Mouse (Mus musculus): ENCODE measurements around the gene Ptx4. TPM values are rescaled to one million over a fixed set of nuclear protein-coding genes. Genes with fewer than 3 reads are reported as not detected.
"Not testable (repeated sequence)": the region's sequence is repeated elsewhere in the genome, so short reads cannot be mapped to it uniquely, and the experiment has no call there.

The Ptx4 gene
- polyA plus RNA-seq, 1 experiment, result not detected

DNA sequence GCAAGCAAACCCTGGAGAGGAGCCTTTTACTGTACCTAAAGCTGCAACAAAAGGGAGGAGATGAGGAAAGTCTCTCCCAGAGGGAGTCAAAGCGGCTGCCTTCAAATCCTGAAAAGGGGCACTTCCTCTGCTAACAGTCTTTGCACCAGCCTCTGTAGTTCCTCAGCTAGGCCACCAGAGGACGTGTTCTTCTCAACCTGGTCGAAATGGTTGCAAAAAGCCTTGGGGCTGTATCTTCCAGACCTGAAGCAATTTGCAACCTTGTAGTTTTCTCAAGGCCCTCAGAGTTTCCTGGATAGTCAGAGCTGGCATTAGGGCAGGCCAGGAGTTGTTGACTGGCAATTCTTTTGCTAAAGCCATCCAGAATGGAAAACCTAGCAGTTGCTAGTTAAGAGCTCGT lies 3.3 kb upstream of the Ptx4 start:
- H3K9ac ChIP-seq (ENCODE audit: low read depth, poor library complexity, severe bottlenecking), result no peak overlapping the region
- H3K4me1 ChIP-seq (ENCODE audit: control insufficient read depth, insufficient read depth, low read length), result no peaks in the 10 kb centered on the region
- H3K27me3 ChIP-seq (ENCODE audit: control insufficient read depth, insufficient read depth, low read length, poor library complexity, severe bottlenecking), result no peaks in the 10 kb centered on the region
- H3K9me3 ChIP-seq (replicated peaks; ENCODE audit: control insufficient read depth, insufficient read depth, low read length, poor library complexity, severe bottlenecking), result no peaks in the 10 kb centered on the region
- H3K27ac ChIP-seq (ENCODE audit: insufficient read depth, low read length), result no peak overlapping the region
- no peak overlapping the region for H3K4me3 ChIP-seq (ENCODE audit: low read depth, low read length)
- H3K36me3 ChIP-seq (ENCODE audit: control insufficient read depth, insufficient read depth, low read length, poor library complexity, severe bottlenecking), result no peaks in the 10 kb centered on the region
- TF ChIP-seq EP300 (IDR thresholded peaks at IDR 0.05; ENCODE audit: insufficient read depth, low read depth, low read length) (no peak), CTCF (IDR thresholded peaks at IDR 0.05; ENCODE audit: low read depth, low read length) (peak; percentile 51)

GRCm38 (mm10) chr17:25123979-25124378 lies 3.4 kb downstream of the Ptx4 start:
- H3K4me3 ChIP-seq (ENCODE audit: low read depth, low read length), result no peak overlapping the region

DNA sequence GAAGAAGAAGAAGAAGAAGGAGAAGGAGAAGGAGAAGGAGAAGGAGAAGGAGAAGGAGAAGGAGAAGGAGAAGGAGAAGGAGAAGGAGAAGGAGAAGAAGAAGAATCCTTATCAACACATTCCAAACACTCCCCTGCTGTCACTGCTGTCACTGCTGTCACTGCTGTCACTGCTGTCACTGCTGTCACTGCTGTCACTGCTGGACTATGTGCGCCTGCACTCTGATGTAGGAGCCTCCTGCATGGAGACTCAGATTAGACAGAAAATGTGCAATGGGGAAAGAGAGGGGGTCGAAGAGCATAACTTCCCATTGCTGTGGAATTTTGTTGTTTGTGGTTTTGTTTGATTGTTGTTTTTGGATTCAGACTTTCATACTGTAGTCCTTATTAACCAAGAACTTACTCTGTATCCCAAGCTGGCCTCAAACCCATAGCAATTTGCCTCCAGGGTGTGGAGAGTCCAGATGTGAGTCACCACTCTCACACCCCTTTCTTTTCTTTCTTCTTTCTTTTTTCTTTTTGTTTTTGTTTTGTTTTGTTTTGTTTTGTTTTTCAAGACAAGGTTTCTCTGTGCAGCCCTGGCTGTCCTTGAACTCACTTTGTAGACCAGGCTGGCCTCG lies 5.0 kb downstream of the Ptx4 start:
- H3K36me3 ChIP-seq (ENCODE audit: control insufficient read depth, insufficient read depth, low read length, poor library complexity, severe bottlenecking); H3K4me1 ChIP-seq (ENCODE audit: control insufficient read depth, insufficient read depth, low read length); H3K27ac ChIP-seq (ENCODE audit: insufficient read depth, low read length); H3K27me3 ChIP-seq (ENCODE audit: control insufficient read depth, insufficient read depth, low read length, poor library complexity, severe bottlenecking); H3K4me3 ChIP-seq (ENCODE audit: low read depth, low read length); H3K9me3 ChIP-seq (replicated peaks; ENCODE audit: control insufficient read depth, insufficient read depth, low read length, poor library complexity, severe bottlenecking); H3K9ac ChIP-seq (ENCODE audit: low read depth, poor library complexity, severe bottlenecking): not testable (repeated sequence)

More at GRCm38 (mm10) chr17:25123979-25124378, 3.4 kb downstream of the Ptx4 start:
- no peaks in the 10 kb centered on the region for H3K27me3 ChIP-seq (ENCODE audit: control insufficient read depth, insufficient read depth, low read length, poor library complexity, severe bottlenecking)
- H3K27ac ChIP-seq (ENCODE audit: insufficient read depth, low read length), result no peak overlapping the region
- TF ChIP-seq POLR2A (IDR thresholded peaks at IDR 0.05; ENCODE audit: insufficient read depth, low read length), result no peak
- TF ChIP-seq EP300 (IDR thresholded peaks at IDR 0.05; ENCODE audit: insufficient read depth, low read depth, low read length), result no peak
- TF ChIP-seq CTCF (IDR thresholded peaks at IDR 0.05; ENCODE audit: low read depth, low read length), result peak; percentile 74
- H3K4me1 ChIP-seq (ENCODE audit: control insufficient read depth, insufficient read depth, low read length), result no peaks in the 10 kb centered on the region
- H3K9me3 ChIP-seq (replicated peaks; ENCODE audit: control insufficient read depth, insufficient read depth, low read length, poor library complexity, severe bottlenecking), result no peaks in the 10 kb centered on the region
- no peaks in the 10 kb centered on the region for H3K36me3 ChIP-seq (ENCODE audit: control insufficient read depth, insufficient read depth, low read length, poor library complexity, severe bottlenecking)
- H3K9ac ChIP-seq (ENCODE audit: low read depth, poor library complexity, severe bottlenecking), result no peak overlapping the region

- no peaks in the 10 kb centered on the region for H3K9me3 ChIP-seq (replicated peaks; ENCODE audit: control insufficient read depth, insufficient read depth, low read length, poor library complexity, severe bottlenecking)
- H3K4me3 ChIP-seq (ENCODE audit: low read depth, low read length), result no peak overlapping the region
- H3K4me1 ChIP-seq (ENCODE audit: control insufficient read depth, insufficient read depth, low read length), result no peaks in the 10 kb centered on the region
- no peak overlapping the region for H3K27ac ChIP-seq (ENCODE audit: insufficient read depth, low read length)
- no peak overlapping the region for H3K9ac ChIP-seq (ENCODE audit: low read depth, poor library complexity, severe bottlenecking)
- TF ChIP-seq CTCF (IDR thresholded peaks at IDR 0.05; ENCODE audit: low read depth, low read length), result no peak
- TF ChIP-seq POLR2A (IDR thresholded peaks at IDR 0.05; ENCODE audit: insufficient read depth, low read length), result no peak
- no peak for TF ChIP-seq EP300 (IDR thresholded peaks at IDR 0.05; ENCODE audit: insufficient read depth, low read depth, low read length)
- no peaks in the 10 kb centered on the region for H3K27me3 ChIP-seq (ENCODE audit: control insufficient read depth, insufficient read depth, low read length, poor library complexity, severe bottlenecking)
- no peaks in the 10 kb centered on the region for H3K36me3 ChIP-seq (ENCODE audit: control insufficient read depth, insufficient read depth, low read length, poor library complexity, severe bottlenecking)
These were observed 6.5 kb downstream of the Ptx4 start for GRCm38 (mm10) chr17:25127079-25127478.

GRCm38 (mm10) chr17:25127681-25128080 lies 7.1 kb downstream of the Ptx4 start:
- Histone ChIP-seq H3K9ac (ENCODE audit: low read depth, poor library complexity, severe bottlenecking) (no peak overlapping the region), H3K27me3 (ENCODE audit: control insufficient read depth, insufficient read depth, low read length, poor library complexity, severe bottlenecking) (no peaks in the 10 kb centered on the region), H3K36me3 (ENCODE audit: control insufficient read depth, insufficient read depth, low read length, poor library complexity, severe bottlenecking) (no peaks in the 10 kb centered on the region), H3K4me1 (ENCODE audit: control insufficient read depth, insufficient read depth, low read length) (no peaks in the 10 kb centered on the region), H3K9me3 (replicated peaks; ENCODE audit: control insufficient read depth, insufficient read depth, low read length, poor library complexity, severe bottlenecking) (no peaks in the 10 kb centered on the region), H3K27ac (ENCODE audit: insufficient read depth, low read length) (no peak overlapping the region), H3K4me3 (ENCODE audit: low read depth, low read length) (no peak overlapping the region)
- no peak for TF ChIP-seq EP300 (IDR thresholded peaks at IDR 0.05; ENCODE audit: insufficient read depth, low read depth, low read length)
- no peak for TF ChIP-seq CTCF (IDR thresholded peaks at IDR 0.05; ENCODE audit: low read depth, low read length)
- no peak for TF ChIP-seq POLR2A (IDR thresholded peaks at IDR 0.05; ENCODE audit: insufficient read depth, low read length)

- Histone ChIP-seq H3K27ac (ENCODE audit: insufficient read depth, low read length) (no peak overlapping the region), H3K4me1 (ENCODE audit: control insufficient read depth, insufficient read depth, low read length) (no peaks in the 10 kb centered on the region), H3K36me3 (ENCODE audit: control insufficient read depth, insufficient read depth, low read length, poor library complexity, severe bottlenecking) (no peaks in the 10 kb centered on the region), H3K27me3 (ENCODE audit: control insufficient read depth, insufficient read depth, low read length, poor library complexity, severe bottlenecking) (no peaks in the 10 kb centered on the region), H3K4me3 (ENCODE audit: low read depth, low read length) (no peak overlapping the region), H3K9me3 (replicated peaks; ENCODE audit: control insufficient read depth, insufficient read depth, low read length, poor library complexity, severe bottlenecking) (no peaks in the 10 kb centered on the region), H3K9ac (ENCODE audit: low read depth, poor library complexity, severe bottlenecking) (no peak overlapping the region)
- TF ChIP-seq CTCF (IDR thresholded peaks at IDR 0.05; ENCODE audit: low read depth, low read length), result no peak
- TF ChIP-seq POLR2A (IDR thresholded peaks at IDR 0.05; ENCODE audit: insufficient read depth, low read length), result no peak
- TF ChIP-seq EP300 (IDR thresholded peaks at IDR 0.05; ENCODE audit: insufficient read depth, low read depth, low read length), result no peak
These were observed 9.5 kb downstream of the Ptx4 start for GRCm38 (mm10) chr17:25130060-25130459.

Data from ES-Bruce4 (cell line).